Mouse (Mus musculus): ENCODE data around the gene V1rd19. TPM values are rescaled to one million over a fixed set of nuclear protein-coding genes. Genes with fewer than 3 reads are reported as not detected.

Gene V1rd19
- not detected in 2 replicates for polyA plus RNA-seq (2012; ENCODE audit: low replicate concordance)

GRCm38 (mm10) chr7:24001391-24001790 is at the start of gene V1rd19:
TSS of gene V1rd19 (plus strand) at chr7:24001691.

GRCm38 (mm10) chr7:23974315-23974714 is 27.2 kb upstream of the V1rd19 start, which contains the start of gene Vmn1r181:
TSS of gene Vmn1r181 (plus strand) at chr7:23974615.

GRCm38 (mm10) chr7:24052660-24053304 is 51.3 kb downstream of the V1rd19 start, which contains the start of gene Vmn1r183:
TSS of gene Vmn1r183 (plus strand) at chr7:24053254.

Other genes with a start within 250 kb of the V1rd19 start
- not detected in 2 replicates for gene Vmn1r174, start 249.4 kb upstream of the V1rd19 start, polyA plus RNA-seq (2012; ENCODE audit: low replicate concordance)
- not detected in 2 replicates for gene Vmn1r175, start 191.0 kb upstream of the V1rd19 start, polyA plus RNA-seq (2012; ENCODE audit: low replicate concordance)
- not detected in 2 replicates for gene Vmn1r176, start 164.3 kb upstream of the V1rd19 start, polyA plus RNA-seq (2012; ENCODE audit: low replicate concordance)
- gene Vmn1r177, start 135.2 kb upstream of the V1rd19 start, polyA plus RNA-seq (2012; ENCODE audit: low replicate concordance), result not detected in 2 replicates
- not detected in 2 replicates for gene Vmn1r178, start 109.7 kb upstream of the V1rd19 start, polyA plus RNA-seq (2012; ENCODE audit: low replicate concordance)
- gene Vmn1r179, start 74.7 kb upstream of the V1rd19 start, polyA plus RNA-seq (2012; ENCODE audit: low replicate concordance), result not detected in 2 replicates
- not detected in 2 replicates for gene Vmn1r180, start 51.1 kb upstream of the V1rd19 start, polyA plus RNA-seq (2012; ENCODE audit: low replicate concordance)
- not detected in 2 replicates for gene Vmn1r181, start 27.1 kb upstream of the V1rd19 start, polyA plus RNA-seq (2012; ENCODE audit: low replicate concordance)
- gene Vmn1r183, start 51.6 kb downstream of the V1rd19 start, polyA plus RNA-seq (2012; ENCODE audit: low replicate concordance), result not detected in 2 replicates
- gene Zfp180, start 80.2 kb downstream of the V1rd19 start, polyA plus RNA-seq (2012; ENCODE audit: low replicate concordance), result 10.4 and 12.1 TPM in 2 replicates
- gene Zfp112, start 110.6 kb downstream of the V1rd19 start, polyA plus RNA-seq (2012; ENCODE audit: low replicate concordance), result 0.14 and 0.28 TPM in 2 replicates
- gene Zfp235, start 132.5 kb downstream of the V1rd19 start, polyA plus RNA-seq (2012; ENCODE audit: low replicate concordance), result 0.65 and 0.89 TPM in 2 replicates
- gene Zfp114, start 173.4 kb downstream of the V1rd19 start, polyA plus RNA-seq (2012; ENCODE audit: low replicate concordance), result 0.27 and 0.54 TPM in 2 replicates
- 0.11 TPM in 1 of 2 replicates, not detected in the other for gene Zfp111, start 209.8 kb downstream of the V1rd19 start, polyA plus RNA-seq (2012; ENCODE audit: low replicate concordance)
- 0.29 and 0.45 TPM in 2 replicates for gene Zfp109, start 235.9 kb downstream of the V1rd19 start, polyA plus RNA-seq (2012; ENCODE audit: low replicate concordance)